Mouse (Mus musculus) layer of hippocampus, postnatal 25 days (tissue): Measurements from ENCODE around the gene Hcar1. TPM values are rescaled to one million over a fixed set of nuclear protein-coding genes. Genes with fewer than 3 reads are reported as not detected.

ENCODE experiments used
- DNase-seq, 2 experiments: peaks; one replicate each; pipeline ENCODE4 v3.0.0; 2022; ENCODE audit warnings: mixed read lengths in 2 of 2, low spot score in 1 of 2; ENCODE audit errors: extremely low spot score in 1 of 2
- total RNA-seq, 2 experiments: library from RNA; stranded (reverse); gene quantifications; 2 replicates each; pipeline ENCODE4 v1.2.3; 2021

The Hcar1 gene
- total RNA-seq, 2 experiments from 2014 or later = 0.61 to 0.74 TPM

- no peak for DNase-seq
Observed at GRCm38 (mm10) chr5:123865365-123865764, 14.5 kb downstream of the Hcar1 start, which contains the start of gene Hcar2. TSS of gene Hcar2 (minus strand) at chr5:123865499.

GRCm38 (mm10) chr5:123863934-123864333 lies 15.9 kb downstream of the Hcar1 start:
- no peak for DNase-seq

- no peak for DNase-seq
Observed at GRCm38 (mm10) chr5:123862374-123863350, 17.2 kb downstream of the Hcar1 start.

DNA sequence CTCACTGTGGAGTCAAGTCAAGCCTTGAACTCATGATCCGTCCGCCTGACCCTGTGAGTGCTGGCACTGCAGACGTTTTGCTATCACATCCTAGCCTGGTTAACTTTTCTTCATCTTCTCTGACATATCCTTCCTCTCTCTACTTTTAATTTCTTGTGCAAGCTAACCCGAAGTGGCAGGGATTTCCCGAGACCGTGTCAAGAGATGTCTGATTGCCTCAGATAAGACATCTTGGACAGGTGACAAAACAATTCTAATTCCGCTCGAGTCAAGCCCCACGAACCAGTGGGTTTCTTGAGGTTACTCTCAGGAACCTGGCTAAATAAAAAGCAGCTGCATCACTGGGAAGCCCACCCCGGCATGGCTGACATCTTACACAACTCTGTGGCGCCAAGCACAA lies 21.0 kb downstream of the Hcar1 start:
- no peak for DNase-seq

DNA sequence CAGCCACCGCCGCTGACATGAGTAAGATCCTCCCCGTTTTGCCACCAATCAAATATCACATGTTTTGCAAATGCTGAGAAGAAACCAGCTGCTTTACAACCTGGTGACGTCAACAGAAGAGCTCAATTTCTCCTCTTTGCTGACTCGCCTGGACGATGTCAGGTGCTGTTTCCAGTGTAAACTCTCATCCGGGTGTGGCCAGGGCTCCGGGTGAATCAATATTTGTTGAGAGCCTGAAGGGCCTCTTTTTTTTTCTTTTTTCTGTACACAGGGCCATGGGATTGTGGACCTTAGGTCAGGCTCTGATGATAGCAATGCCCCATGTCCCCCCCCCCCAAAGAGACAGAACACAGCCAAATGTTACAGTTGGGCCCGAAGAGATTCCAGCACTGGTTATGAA lies 25.3 kb downstream of the Hcar1 start:
- no peak for DNase-seq

DNA sequence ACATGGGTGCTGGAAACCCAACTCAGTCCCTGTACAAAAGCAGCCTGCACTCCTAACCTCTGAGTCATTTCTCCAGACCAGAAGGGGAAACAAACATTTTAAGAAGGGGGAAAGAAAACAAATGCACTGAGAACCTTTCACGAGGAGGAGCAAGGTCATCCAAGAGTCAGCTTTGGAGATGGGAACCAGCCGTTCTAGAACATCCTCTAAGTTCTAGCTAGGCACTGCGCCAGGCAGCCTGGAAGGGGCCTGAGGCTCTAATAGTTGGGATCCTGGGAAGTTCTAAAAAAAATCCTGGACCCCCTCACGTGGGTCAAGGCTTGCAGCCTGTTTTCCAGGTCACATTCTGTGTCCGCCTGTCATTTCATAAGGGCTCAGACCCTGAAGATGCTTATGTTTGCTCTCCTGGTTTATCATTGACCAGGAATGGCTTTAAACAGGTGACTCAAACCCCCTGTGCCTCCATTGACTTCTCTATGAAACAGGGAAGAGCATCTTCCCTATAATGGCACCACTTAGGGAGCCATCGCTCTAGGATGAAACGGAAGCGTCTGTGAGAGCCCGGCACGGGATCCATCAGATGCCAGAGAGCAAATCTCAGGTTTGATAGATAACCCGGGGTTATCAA lies 25.8 kb downstream of the Hcar1 start:
- no peak for DNase-seq

DNA sequence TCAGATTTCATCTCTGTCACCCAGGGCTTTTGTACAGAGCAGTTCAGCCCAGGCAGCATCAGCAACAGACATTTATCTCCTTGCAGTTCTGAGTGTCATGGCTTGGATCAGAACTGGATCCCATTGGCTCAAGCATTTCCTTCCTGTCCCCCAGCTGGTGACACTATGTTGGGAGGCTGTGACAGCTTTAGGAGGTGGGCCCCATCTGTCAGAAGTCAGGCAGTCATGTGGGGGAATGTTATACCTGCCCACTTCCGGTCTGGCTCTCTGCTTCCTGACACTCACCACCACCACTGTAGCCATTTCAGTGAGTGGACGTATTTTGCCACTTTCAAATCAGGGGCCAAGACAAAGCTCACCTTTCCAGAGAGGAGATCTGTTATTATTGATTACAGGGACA lies 28.4 kb downstream of the Hcar1 start:
- DNase-seq = no peak

DNA sequence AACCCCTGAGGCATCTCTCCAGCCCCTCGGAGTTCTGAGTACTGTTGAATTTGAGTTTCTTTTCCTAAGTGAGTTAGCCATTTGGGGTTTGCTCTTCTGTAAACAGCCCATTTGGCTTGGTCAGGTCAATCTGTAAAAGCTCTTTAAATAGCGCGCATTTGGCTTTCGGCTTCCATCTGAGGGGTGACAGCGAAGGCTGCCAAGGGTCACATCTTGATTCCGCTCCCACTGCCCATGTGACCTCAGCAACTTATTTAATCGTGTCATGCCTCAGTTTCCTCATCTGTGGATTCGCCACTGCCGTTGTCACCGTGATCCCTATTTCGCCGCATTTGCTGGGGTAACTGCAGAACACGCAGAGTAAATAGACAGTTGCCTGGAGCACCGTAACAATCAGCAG lies 35.5 kb downstream of the Hcar1 start:
- no peak for DNase-seq

GRCm38 (mm10) chr5:123843816-123844215 lies 36.0 kb downstream of the Hcar1 start:
- DNase-seq = no peak

DNA sequence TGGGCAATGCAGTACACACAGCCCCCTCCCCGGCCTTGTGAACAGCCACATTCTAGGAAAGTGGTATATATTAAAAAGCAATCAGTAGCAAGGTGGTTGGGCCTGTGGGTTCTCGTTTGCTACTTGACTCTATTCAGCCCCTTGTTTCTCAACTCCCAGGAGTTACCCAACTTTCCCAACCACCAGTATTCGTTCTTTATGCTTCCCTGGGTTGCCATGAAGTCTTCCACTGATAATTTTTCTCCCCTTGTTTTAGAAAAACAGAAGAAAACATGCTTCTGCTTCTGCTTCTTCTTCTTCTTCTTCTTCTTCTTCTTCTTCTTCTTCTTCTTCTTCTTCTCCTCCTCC lies 36.9 kb downstream of the Hcar1 start:
- no peak for DNase-seq

- DNase-seq = no peak
Observed at GRCm38 (mm10) chr5:123842221-123842934, 37.4 kb downstream of the Hcar1 start.

DNA sequence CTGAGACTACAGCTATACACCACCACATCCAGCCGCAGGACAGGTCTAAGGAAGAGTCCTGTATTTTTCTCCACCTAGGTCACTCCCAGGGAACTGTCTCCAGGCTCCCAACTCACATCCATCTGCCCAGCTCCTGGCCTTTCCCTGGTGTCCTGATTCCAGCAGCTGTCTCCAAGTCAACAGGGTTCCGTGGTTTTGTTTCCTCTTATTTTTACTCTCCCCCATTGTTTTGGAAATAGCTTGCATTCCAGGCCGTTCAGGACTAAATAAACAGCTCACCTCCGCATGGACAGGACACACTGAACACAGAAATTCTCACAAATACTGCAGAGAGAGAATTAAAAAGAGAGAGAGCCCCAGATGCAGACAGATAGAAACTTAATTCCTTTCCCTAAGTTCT lies 42.4 kb downstream of the Hcar1 start:
- no peak for DNase-seq

GRCm38 (mm10) chr5:123834836-123835235 lies 45.0 kb downstream of the Hcar1 start:
- no peak for DNase-seq

DNA sequence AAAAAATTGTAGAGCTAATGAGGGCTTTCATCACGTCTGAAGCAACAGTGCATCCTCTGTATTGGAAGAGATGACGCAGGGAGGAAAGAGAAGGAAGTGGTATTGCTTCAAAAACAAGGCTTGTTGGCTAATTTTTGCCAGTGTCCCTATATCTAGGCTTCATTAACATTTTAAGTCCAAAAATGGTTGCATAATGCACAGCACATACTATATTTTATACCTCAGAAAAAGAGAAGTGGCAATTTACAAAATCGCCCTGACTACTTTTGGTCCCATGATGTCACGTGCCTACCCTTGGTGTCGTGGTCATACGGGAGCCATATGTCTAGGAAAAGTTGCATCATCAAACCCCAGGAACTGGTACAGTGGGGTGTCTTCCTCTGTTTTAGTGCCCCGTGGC lies 47.5 kb downstream of the Hcar1 start:
- no peak for DNase-seq

DNA sequence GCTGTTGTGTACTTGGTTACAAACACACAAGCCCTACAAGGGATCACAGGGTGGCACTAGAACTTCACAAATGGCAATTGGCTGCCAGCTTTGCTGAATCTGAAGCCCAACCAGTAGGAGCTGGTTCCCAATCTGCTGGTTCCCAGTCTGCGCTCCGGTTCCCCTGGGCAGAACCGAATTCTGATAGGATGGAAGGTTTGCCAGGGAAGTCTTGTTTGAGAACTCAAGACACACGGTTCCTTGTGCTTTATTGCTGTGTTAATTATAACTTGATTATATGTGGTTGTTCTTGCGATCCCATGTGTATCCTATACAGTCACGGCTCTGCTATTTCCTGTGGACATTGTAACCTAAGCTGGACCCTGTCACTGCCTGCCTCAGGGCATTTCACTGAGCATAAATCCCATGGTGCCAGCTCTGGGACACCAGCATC lies 52.1 kb downstream of the Hcar1 start:
- DNase-seq = peak in 1 of 2 experiments; percentile 35

Other genes starting within 250 kb of the Hcar1 start
- gene Clip1, start 195.4 kb downstream of the Hcar1 start, total RNA-seq = 100 to 1,000 TPM; 114 to 130 TPM
- gene Zcchc8, start 158.9 kb downstream of the Hcar1 start, total RNA-seq = 10 to 100 TPM; 45.4 to 50.1 TPM
- gene Rsrc2, start 130.6 kb downstream of the Hcar1 start, total RNA-seq = 100 to 1,000 TPM in 1 of 2 experiments, 10 to 100 TPM in 1; 90.6 to 108 TPM
- gene Kntc1, start 130.3 kb downstream of the Hcar1 start, total RNA-seq = 1 to 10 TPM; 1.9 to 2.9 TPM
- under 1 TPM in 1 of 2 experiments, not detected in 1; 0.12 TPM for gene Hcar2, start 14.5 kb downstream of the Hcar1 start, total RNA-seq
- gene Denr, start 27.2 kb upstream of the Hcar1 start, total RNA-seq = 10 to 100 TPM; 60.5 to 62.0 TPM
- 1 to 10 TPM in 1 of 2 experiments, under 1 TPM in 1; 0.54 to 1.4 TPM for gene Gm43518, start 47.4 kb upstream of the Hcar1 start, total RNA-seq
- 1 to 10 TPM; 3.5 to 4.3 TPM for gene Ccdc62, start 50.7 kb upstream of the Hcar1 start, total RNA-seq
- 10 to 100 TPM; 48.8 to 51.3 TPM for gene Hip1r, start 93.6 kb upstream of the Hcar1 start, total RNA-seq
- gene Vps37b, start 152.2 kb upstream of the Hcar1 start, total RNA-seq = 10 to 100 TPM; 41.2 to 47.2 TPM
- gene Abcb9, start 215.8 kb upstream of the Hcar1 start, total RNA-seq = 10 to 100 TPM; 29.3 to 33.8 TPM
- 10 to 100 TPM; 33.9 to 35.0 TPM for gene Ogfod2, start 232.3 kb upstream of the Hcar1 start, total RNA-seq
- 10 to 100 TPM; 44.9 to 45.8 TPM for gene Arl6ip4, start 236.1 kb upstream of the Hcar1 start, total RNA-seq